Mouse (Mus musculus) ES-E14 (cell line): ENCODE measurements at regions not wholly inside any gene's neighbourhood (a gene's known extent, or its start where the extent isn't known, plus 50 kb on each side); places are given as distances from the start of the nearest gene placed in this dataset.

Source experiments
- DNase-seq: peaks from one replicate; pipeline ENCODE4 v3.0.0-alpha.2; 2013; ENCODE audit warnings: low read depth, low spot score
- H3K27ac ChIP-seq: 2 replicates; pipeline ENCODE4 v1.5.1; 2012; ENCODE audit warnings: low read depth, mild to moderate bottlenecking, low read length, moderate library complexity, mixed read lengths; ENCODE audit not compliant: poor library complexity, insufficient read depth, severe bottlenecking
- H3K36me3 ChIP-seq: 2 replicates; pipeline ENCODE4 v1.6.1; 2012; ENCODE audit warnings: mild to moderate bottlenecking, low read length, moderate library complexity, mixed read lengths; ENCODE audit not compliant: control insufficient read depth, poor library complexity, insufficient read depth, severe bottlenecking
- H3K4me1 ChIP-seq, 2 experiments: fragments of 150-350 bp in 1 of 2; sonication (generic) in 1 of 2; 2 replicates each; pipeline ENCODE4 v1.6.1; 2012; ENCODE audit warnings: low read length in 2 of 2, mild to moderate bottlenecking in 1 of 2, mixed read lengths in 1 of 2; ENCODE audit not compliant: control insufficient read depth in 2 of 2, insufficient read depth in 2 of 2, poor library complexity in 1 of 2
- H3K4me3 ChIP-seq, 2 experiments: fragments of 150-350 bp in 1 of 2; sonication (generic) in 1 of 2; 2 replicates each; pipeline ENCODE4 v1.5.1; 2012; ENCODE audit warnings: low read length in 2 of 2, low read depth in 1 of 2, mild to moderate bottlenecking in 1 of 2, mixed read lengths in 1 of 2; ENCODE audit not compliant: insufficient read depth in 1 of 2, poor library complexity in 1 of 2, severe bottlenecking in 1 of 2
- H3K9ac ChIP-seq: 2 replicates; pipeline ENCODE4 v1.6.1; 2012; ENCODE audit warnings: low read depth, mild to moderate bottlenecking, low read length, mixed read lengths; ENCODE audit not compliant: poor library complexity, insufficient read depth, severe bottlenecking
- H3K9me3 ChIP-seq: fragments of 150-350 bp; sonication (generic); 2 replicates; pipeline ENCODE4 v1.6.1; 2012; ENCODE audit warnings: low read depth, mild to moderate bottlenecking, low read length; ENCODE audit not compliant: control insufficient read depth, insufficient read depth
- CHD2 ChIP-seq: IDR thresholded peaks from 2 replicates; pipeline ENCODE4 v1.6.1; 2014; ENCODE audit warnings: mild to moderate bottlenecking, low read depth, low read length, inconsistent platforms
- HCFC1 ChIP-seq: IDR thresholded peaks from 2 replicates; pipeline ENCODE4 v1.6.1; 2012; ENCODE audit warnings: low read length, inconsistent platforms, borderline replicate concordance; ENCODE audit not compliant: insufficient read depth
- MAFK ChIP-seq: IDR thresholded peaks from 2 replicates; pipeline ENCODE4 v1.6.1; 2014; ENCODE audit warnings: mild to moderate bottlenecking, low read depth, low read length, inconsistent platforms; ENCODE audit not compliant: insufficient read depth
- ZC3H11A ChIP-seq: IDR thresholded peaks from 2 replicates; pipeline ENCODE4 v1.6.1; 2012; ENCODE audit warnings: low read depth, mild to moderate bottlenecking, inconsistent platforms, low read length, borderline replicate concordance
- ZNF384 ChIP-seq: IDR thresholded peaks from 2 replicates; pipeline ENCODE4 v1.6.1; 2012; ENCODE audit warnings: low read depth, low read length, inconsistent platforms
- in situ Hi-C, 2 experiments: fragments of 600-800 bp; cut with MboI; formaldehyde crosslinking; loops; one replicate each; pipeline ENCODE4 v1.15.1; 2025; ENCODE audit warnings: low sequenced_read_pairs in 2 of 2, inconsistent platforms in 1 of 2; ENCODE audit not compliant: unreplicated experiment in 2 of 2

GRCm38 (mm10) chr3:130946576-130947276 lies 163.5 kb upstream of the Lef1 start:
- Histone ChIP-seq H3K36me3 (no peaks in the 10 kb centered on the region), H3K9ac (no peak overlapping the region), H3K4me3 (peak overlapping the region in 1 of 2 experiments; percentile 56; a peak in 1 of 4 replicates), H3K9me3 (no peaks in the 10 kb centered on the region), H3K4me1 (0 out of 4 replicates have a peak, but pooled peaks cover 0 to 3% of the 10 kb centered on the region in 2 experiments), H3K27ac (no peak overlapping the region)
- in situ Hi-C loops, result no loop called here
- TF ChIP-seq HCFC1 (no peak), MAFK (no peak), ZC3H11A (no peak), CHD2 (no peak), ZNF384 (no peak)
- no peak for DNase-seq

- peak; percentile 16 for DNase-seq
- Histone ChIP-seq H3K9me3 (no peaks in the 10 kb centered on the region), H3K27ac (no peak overlapping the region), H3K36me3 (no peaks in the 10 kb centered on the region), H3K9ac (peak overlapping the region; percentile 12; the same call in 1 of the 2 replicates), H3K4me1 (0 out of 4 replicates have a peak, but pooled peaks cover 0 to 3% of the 10 kb centered on the region in 2 experiments), H3K4me3 (peak overlapping the region; percentile 43 to 56; a peak in 3 of 4 replicates)
- TF ChIP-seq ZNF384, result no peak
- TF ChIP-seq MAFK, result no peak
- no peak for TF ChIP-seq ZC3H11A
- TF ChIP-seq CHD2, result no peak
- no peak for TF ChIP-seq HCFC1
- in situ Hi-C loops, result no loop called here
These were observed 164.3 kb upstream of the Lef1 start for GRCm38 (mm10) chr3:130945861-130946449.

GRCm38 (mm10) chr3:130945396-130945795 lies 164.9 kb upstream of the Lef1 start:
- in situ Hi-C loops, result no loop called here
- Histone ChIP-seq H3K9ac (no peak overlapping the region), H3K4me1 (0 out of 4 replicates have a peak, but pooled peaks cover 0 to 3% of the 10 kb centered on the region in 2 experiments), H3K27ac (no peak overlapping the region), H3K36me3 (no peaks in the 10 kb centered on the region), H3K9me3 (no peaks in the 10 kb centered on the region), H3K4me3 (peak overlapping the region in 1 of 2 experiments; percentile 56; a peak in 1 of 4 replicates)
- DNase-seq, result no peak
- TF ChIP-seq MAFK (no peak), ZNF384 (no peak), ZC3H11A (no peak), HCFC1 (no peak), CHD2 (no peak)

GRCm38 (mm10) chr3:130944241-130944640 lies 166.0 kb upstream of the Lef1 start:
- no peak overlapping the region for H3K4me3 ChIP-seq
- no peaks in the 10 kb centered on the region for H3K9me3 ChIP-seq
- H3K27ac ChIP-seq, result no peak overlapping the region
- H3K36me3 ChIP-seq, result no peaks in the 10 kb centered on the region
- 0 out of 4 replicates have a peak, but pooled peaks cover 0 to 3% of the 10 kb centered on the region in 2 experiments for H3K4me1 ChIP-seq
- in situ Hi-C loops, result no loop called here
- no peak for DNase-seq
- H3K9ac ChIP-seq, result no peak overlapping the region
- TF ChIP-seq ZC3H11A (no peak), ZNF384 (no peak), MAFK (no peak), CHD2 (no peak), HCFC1 (no peak)
